Mouse (Mus musculus): ENCODE measurements around the gene Gm32742. TPM values are rescaled to one million over a fixed set of nuclear protein-coding genes. Genes with fewer than 3 reads are reported as not detected.
"Not testable (repeated sequence)": the region's sequence is repeated elsewhere in the genome, so short reads cannot be mapped to it uniquely, and the experiment has no call there.

Gm32742 gene
- total RNA-seq, 2 experiments from 2014 or later: not detected

DNA sequence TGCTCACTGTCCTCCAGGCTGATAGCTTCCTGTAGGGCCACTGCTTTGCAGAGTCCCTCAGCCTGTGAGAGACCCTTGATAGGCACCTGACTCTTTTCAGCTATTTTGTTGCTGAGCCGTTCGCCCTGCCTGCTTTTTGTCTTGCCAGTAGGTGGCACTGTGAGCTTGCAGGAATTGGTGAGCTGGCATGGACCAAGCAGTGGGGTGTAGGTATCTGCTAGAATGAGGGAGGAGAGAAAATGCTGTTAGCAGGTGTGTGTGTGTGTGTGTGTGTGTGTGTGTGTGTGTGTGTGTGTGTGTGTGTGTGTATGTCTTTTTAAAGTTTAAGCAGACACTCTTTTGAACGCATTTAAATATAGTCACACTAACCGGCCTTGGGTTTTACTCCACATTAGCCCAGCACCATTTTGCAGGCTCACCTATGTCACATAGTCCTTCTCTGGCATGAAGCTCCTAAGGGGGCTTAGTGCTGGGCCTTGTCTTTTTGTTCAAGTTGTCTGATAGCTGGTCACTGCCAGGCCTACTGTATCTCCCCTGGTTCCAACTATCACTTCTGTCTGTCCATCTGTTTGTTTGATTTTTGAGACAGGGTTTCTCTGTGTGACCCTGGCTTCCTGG lies 3.4 kb downstream of the Gm32742 start:
- peak; percentile 66 to 82 for DNase-seq (ENCODE audit: extremely low spot score in 1 of 2, low spot score in 1 of 2)

- peak; percentile 41 to 69 for DNase-seq (ENCODE audit: extremely low spot score in 1 of 2, low spot score in 1 of 2)
Measured at GRCm38 (mm10) chr9:51152079-51152752, 13.1 kb downstream of the Gm32742 start.

- DNase-seq (ENCODE audit: extremely low spot score in 1 of 2, low spot score in 1 of 2): no peak
Measured at GRCm38 (mm10) chr9:51147294-51147693, 18.0 kb downstream of the Gm32742 start.

DNA sequence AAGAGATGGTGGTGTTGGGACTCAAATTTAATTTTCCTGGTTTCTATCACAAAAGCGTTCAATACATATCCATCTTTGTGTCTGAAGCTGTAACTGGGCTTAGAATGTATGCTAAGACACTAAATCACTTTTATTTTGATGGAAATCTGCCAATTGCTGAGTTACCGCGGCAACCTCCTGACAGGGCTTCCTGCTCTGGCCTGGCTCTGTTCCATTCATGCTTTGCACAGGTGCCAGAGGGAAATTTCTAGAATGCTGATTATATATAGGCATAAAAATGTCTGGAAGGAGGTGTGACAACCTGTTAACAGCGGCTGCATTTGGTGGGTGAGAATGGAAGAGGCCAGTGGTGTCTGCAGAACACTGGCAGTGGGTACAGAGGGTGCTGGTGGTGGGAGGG lies 18.8 kb downstream of the Gm32742 start:
- no peak for DNase-seq (ENCODE audit: extremely low spot score in 1 of 2, low spot score in 1 of 2)

DNA sequence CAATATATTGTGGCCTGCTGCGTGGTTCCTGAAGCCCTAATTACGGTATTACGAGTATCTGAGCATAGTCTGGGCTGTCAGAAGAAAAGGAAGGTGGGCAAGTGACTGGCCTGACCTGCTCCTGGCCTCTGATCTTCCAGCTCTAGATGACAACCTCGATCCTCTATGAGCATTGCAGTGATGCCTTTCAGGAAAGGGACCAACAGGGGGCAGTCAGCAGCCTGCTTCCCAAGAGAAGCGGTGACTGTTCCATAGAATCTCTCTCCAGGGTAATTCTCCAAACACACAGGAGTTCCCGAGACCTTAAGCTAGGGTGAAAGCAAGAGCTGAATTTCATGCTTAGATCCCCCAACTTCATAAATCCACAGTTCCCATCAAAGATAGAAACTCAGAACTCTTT lies 21.1 kb downstream of the Gm32742 start:
- DNase-seq (ENCODE audit: extremely low spot score in 1 of 2, low spot score in 1 of 2): no peak

DNA sequence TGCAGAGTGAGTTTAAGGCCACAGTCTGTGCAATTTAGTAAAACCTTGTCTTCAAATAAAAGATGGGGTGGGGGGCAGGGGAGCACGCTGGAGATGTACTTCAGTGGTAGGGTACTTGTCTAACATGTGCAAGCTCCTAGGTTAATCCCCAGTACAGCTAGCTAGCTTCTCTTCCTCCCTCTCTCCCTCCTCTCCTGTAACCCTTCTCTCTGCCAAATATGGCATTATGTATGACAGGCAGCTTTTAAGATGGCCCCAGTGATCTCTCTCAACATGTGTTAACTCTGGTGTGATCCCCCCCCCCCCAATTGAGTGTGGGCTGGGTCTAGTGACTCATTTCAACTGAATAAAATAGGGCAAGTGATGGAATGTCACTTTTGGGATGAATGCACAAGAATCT lies 21.9 kb downstream of the Gm32742 start:
- DNase-seq (ENCODE audit: extremely low spot score in 1 of 2, low spot score in 1 of 2): no peak

DNA sequence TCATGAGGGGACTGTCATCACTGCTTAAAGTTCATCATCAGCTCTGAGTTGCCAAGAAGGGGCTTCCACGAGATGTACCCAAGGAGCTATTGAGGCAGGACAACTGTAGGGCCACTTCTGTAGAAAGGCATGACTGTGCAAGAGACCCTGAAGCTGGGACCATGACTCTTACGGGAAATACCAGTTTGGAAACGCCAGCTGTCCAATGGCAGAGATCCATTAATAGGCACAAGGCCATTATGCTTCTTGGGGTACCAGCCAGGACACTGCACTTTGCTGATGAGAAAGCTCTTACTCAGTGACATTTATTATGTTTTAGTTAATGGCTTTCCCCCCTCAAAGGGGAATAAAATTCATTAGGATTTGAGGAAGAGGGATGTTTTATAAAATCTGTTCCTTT lies 24.6 kb downstream of the Gm32742 start:
- no peak for DNase-seq (ENCODE audit: extremely low spot score in 1 of 2, low spot score in 1 of 2)

- DNase-seq (ENCODE audit: extremely low spot score in 1 of 2, low spot score in 1 of 2): not testable (repeated sequence)
Measured at GRCm38 (mm10) chr9:51139401-51139800, 25.9 kb downstream of the Gm32742 start.

GRCm38 (mm10) chr9:51138301-51138700 lies 27.0 kb downstream of the Gm32742 start:
- DNase-seq (ENCODE audit: extremely low spot score in 1 of 2, low spot score in 1 of 2): no peak

DNA sequence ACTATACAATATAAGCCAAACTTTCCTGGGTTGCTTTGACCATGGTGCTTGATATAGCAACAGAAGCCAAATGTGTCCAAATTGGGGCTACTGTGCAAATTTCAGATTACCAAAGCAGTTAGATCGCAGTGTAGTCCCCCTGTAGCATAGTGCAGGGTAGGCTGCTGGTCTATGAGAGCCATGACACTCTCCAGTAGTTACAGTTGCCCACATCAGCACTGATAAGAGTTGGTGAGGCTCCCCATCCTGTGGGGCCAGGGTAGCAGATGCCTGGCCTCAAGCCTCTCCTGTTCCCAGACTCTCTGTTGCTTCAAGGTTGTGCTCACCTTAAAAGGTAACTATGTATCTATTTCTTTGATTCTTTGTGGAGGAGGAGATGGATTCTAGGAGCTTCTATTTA lies 27.5 kb downstream of the Gm32742 start:
- no peak for DNase-seq (ENCODE audit: extremely low spot score in 1 of 2, low spot score in 1 of 2)

GRCm38 (mm10) chr9:51137432-51137831 lies 27.9 kb downstream of the Gm32742 start:
- DNase-seq (ENCODE audit: extremely low spot score in 1 of 2, low spot score in 1 of 2): no peak

- DNase-seq (ENCODE audit: extremely low spot score in 1 of 2, low spot score in 1 of 2): peak in 1 of 2 experiments; percentile 56
Measured at GRCm38 (mm10) chr9:51136985-51137384, 28.3 kb downstream of the Gm32742 start.

GRCm38 (mm10) chr9:51114767-51115166 lies 50.5 kb downstream of the Gm32742 start:
- no peak for DNase-seq (ENCODE audit: extremely low spot score in 1 of 2, low spot score in 1 of 2)

DNA sequence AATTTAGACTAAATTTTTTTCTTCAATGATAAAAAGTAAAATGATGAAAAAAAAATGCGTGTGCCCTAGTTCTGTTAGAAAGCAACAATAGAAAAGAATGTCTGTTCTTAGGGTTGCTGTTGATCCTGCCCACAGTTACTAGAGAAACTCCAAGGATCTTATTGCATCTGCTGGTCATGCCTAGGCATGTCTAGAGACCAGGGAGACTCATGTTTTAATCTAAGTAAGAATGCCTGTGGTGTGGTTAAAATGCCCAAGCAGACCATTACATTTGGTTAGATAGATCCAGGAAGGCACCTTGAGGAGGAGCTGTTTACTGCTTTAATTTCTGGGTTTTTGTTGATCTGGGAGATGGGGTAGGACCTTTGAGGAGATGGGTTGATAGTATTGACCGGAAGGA lies 59.6 kb downstream of the Gm32742 start:
- DNase-seq (ENCODE audit: extremely low spot score in 1 of 2, low spot score in 1 of 2): no peak

GRCm38 (mm10) chr9:51103808-51104514 lies 61.4 kb downstream of the Gm32742 start:
- DNase-seq (ENCODE audit: extremely low spot score in 1 of 2, low spot score in 1 of 2): no peak

DNA sequence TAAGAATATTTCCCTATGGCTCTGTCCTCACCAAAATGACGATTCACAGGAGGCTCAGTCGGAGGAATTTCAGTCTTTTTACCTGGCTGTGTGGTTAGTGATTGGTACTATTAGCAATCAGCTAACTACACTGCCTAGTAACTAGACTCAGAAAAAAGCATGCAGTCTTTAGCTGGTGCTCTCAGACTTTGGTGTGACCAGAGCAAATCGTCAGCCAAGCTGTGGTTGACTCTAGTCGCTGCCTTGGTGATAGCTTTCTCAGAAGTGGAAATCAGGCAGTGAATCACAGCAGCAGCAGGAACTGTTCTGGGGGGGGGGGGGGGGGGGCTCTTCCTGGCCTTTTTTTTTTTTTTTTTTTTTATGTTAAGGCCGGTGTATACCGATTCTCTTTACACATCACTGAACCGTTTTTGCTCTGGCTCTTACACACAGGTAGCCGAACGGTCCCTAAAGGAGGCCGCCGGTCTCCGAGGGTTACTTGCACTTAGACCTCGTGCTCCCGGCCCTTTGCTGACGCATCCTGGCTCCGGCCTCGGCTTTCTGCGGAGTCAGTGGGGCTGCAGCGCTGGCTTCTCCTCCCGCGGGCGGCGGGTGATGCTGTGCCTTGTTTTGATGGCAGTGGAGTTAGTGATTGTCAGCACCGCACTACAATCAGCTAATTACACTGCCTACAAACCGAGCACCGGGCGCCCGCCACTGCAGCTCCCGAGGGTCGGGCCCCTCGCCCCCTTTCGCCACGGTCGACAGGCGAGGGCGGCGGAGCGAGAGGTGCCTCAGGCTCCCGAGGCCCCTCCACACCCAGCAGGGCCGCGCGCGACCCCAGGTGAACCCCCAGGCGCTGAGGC lies 62.1 kb downstream of the Gm32742 start:
- peak; percentile 29 to 33 for DNase-seq (ENCODE audit: extremely low spot score in 1 of 2, low spot score in 1 of 2)

GRCm38 (mm10) chr9:51101756-51102425 lies 63.4 kb downstream of the Gm32742 start, which contains the start of gene 4833427G06Rik:
Gene 4833427G06Rik, minus strand, starts transcription at chr9:51102078.
- DNase-seq (ENCODE audit: extremely low spot score in 1 of 2, low spot score in 1 of 2): peak in 1 of 2 experiments; percentile 19

- no peak for DNase-seq (ENCODE audit: extremely low spot score in 1 of 2, low spot score in 1 of 2)
Measured at GRCm38 (mm10) chr9:51096306-51096705, 69.0 kb downstream of the Gm32742 start.

- DNase-seq (ENCODE audit: extremely low spot score in 1 of 2, low spot score in 1 of 2): no peak
Measured at GRCm38 (mm10) chr9:51093697-51094096, 71.6 kb downstream of the Gm32742 start.

DNA sequence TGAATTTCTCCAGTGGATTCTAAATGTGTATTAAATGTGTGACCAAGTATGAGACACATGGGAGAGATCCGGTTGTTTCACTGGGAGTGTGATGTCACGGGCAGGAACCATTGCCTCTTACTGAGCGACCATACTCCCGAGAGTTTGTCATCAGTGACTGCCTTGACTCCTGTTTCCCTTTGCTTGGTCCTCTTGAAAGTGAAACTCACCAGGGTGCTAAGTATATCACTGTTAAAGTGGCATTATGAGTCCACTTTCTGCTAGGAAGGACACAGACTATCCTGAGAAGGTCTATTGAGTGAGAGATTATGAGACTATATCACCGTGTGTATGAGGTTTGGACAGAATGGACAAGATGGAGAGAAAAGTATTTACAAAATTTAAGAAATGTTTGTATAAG lies 83.7 kb downstream of the Gm32742 start:
- DNase-seq (ENCODE audit: extremely low spot score in 1 of 2, low spot score in 1 of 2): no peak

Measured in layer of hippocampus, postnatal 25 days (tissue).